Mouse (Mus musculus) forebrain, embryonic 10.5 days (tissue): ENCODE measurements around the gene Mphosph10. TPM values are rescaled to one million over a fixed set of nuclear protein-coding genes. Genes with fewer than 3 reads are reported as not detected.

Source experiments
- DNase-seq: peaks from one replicate; pipeline ENCODE4 v3.0.0-alpha.2; 2017; ENCODE audit warnings: low spot score; ENCODE audit errors: extremely low spot score
- H3K27ac ChIP-seq: fragments of 300-500 bp; sonication (generic); 2 replicates; pipeline ENCODE4 v1.5.1; 2016; ENCODE audit warnings: mild to moderate bottlenecking
- H3K27me3 ChIP-seq: fragments of 300-500 bp; sonication (generic); 2 replicates; pipeline ENCODE4 v1.6.1; 2016; ENCODE audit warnings: mild to moderate bottlenecking; ENCODE audit not compliant: poor library complexity, severe bottlenecking
- H3K36me3 ChIP-seq: fragments of 300-500 bp; sonication (generic); replicated peaks from 2 replicates; pipeline ENCODE4 v1.6.1; 2016; ENCODE audit warnings: mild to moderate bottlenecking, moderate library complexity
- H3K4me1 ChIP-seq: fragments of 300-500 bp; sonication (generic); 2 replicates; pipeline ENCODE4 v1.6.1; 2016
- H3K4me3 ChIP-seq: fragments of 300-500 bp; sonication (generic); 2 replicates; pipeline ENCODE4 v1.5.1; 2016; ENCODE audit warnings: mild to moderate bottlenecking, moderate library complexity
- H3K9me3 ChIP-seq: fragments of 300-500 bp; sonication (generic); 2 replicates; pipeline ENCODE4 v1.6.1; 2016; ENCODE audit warnings: mild to moderate bottlenecking, moderate library complexity
- WGBS: fragments of 180-500 bp; shearing (Covaris S2); methylation state at CpG from one replicate; pipeline ENCODE4 v1.1.7; 2016; 5-methylcytosine and 5-hydroxymethylcytosine counted together
- polyA plus RNA-seq: library from polyadenylated mRNA; unstranded; fragments of >200 nt; fragmentation: Nextera tagmentation; extraction: Ambion mirVana; gene quantifications from 2 replicates; pipeline ENCODE4 v1.2.1, GENCODE M21; 2016

The Mphosph10 gene
- polyA plus RNA-seq, result 58.8 and 64.7 TPM in 2 replicates

GRCm38 (mm10) chr7:64392122-64392818 lies at the start of gene Mphosph10, which contains the start of gene Mcee:
TSS of gene Mphosph10 (minus strand) at chr7:64392268.
TSS of gene Mcee (plus strand) at chr7:64392607.
- H3K9me3 ChIP-seq, result no peaks in the 10 kb centered on the region
- H3K4me3 ChIP-seq, result peak within 1 kb of the TSS; percentile 78
- H3K4me1 ChIP-seq, result peaks cover 24% of the 10 kb centered on the region
- DNase-seq, result peak; percentile 98
- H3K27me3 ChIP-seq, result no peaks in the 10 kb centered on the region
- WGBS, result under 1% methylated on average over 54 of the region's 54 CpGs
- peak within 1 kb of the TSS; percentile 90 for H3K27ac ChIP-seq
- peaks cover 27% of the 10 kb centered on the region for H3K36me3 ChIP-seq

- DNase-seq, result no peak
- Histone ChIP-seq H3K27me3 (no peaks in the 10 kb centered on the region), H3K9me3 (no peaks in the 10 kb centered on the region), H3K36me3 (no peaks in the 10 kb centered on the region), H3K4me3 (no peak overlapping the region), H3K4me1 (peaks cover 5% of the 10 kb centered on the region; the same call in 1 of the 2 replicates), H3K27ac (no peak overlapping the region)
- WGBS, result 88% methylated on average over 8 of the region's 8 CpGs
Observed at GRCm38 (mm10) chr7:64440519-64440918, 48.5 kb upstream of the Mphosph10 start.

GRCm38 (mm10) chr7:64439595-64440518 lies 47.8 kb upstream of the Mphosph10 start:
- no peaks in the 10 kb centered on the region for H3K36me3 ChIP-seq
- H3K4me1 ChIP-seq, result peaks cover 5% of the 10 kb centered on the region; the same call in 1 of the 2 replicates
- H3K27me3 ChIP-seq, result no peaks in the 10 kb centered on the region
- H3K4me3 ChIP-seq, result no peak overlapping the region
- H3K9me3 ChIP-seq, result no peaks in the 10 kb centered on the region
- WGBS, result 79% methylated on average over 5 of the region's 5 CpGs
- no peak overlapping the region for H3K27ac ChIP-seq
- no peak for DNase-seq

GRCm38 (mm10) chr7:64424861-64425260 lies 32.8 kb upstream of the Mphosph10 start:
- 59% methylated on average over 5 of the region's 5 CpGs for WGBS
- no peak for DNase-seq
- Histone ChIP-seq H3K27me3 (no peaks in the 10 kb centered on the region), H3K36me3 (no peaks in the 10 kb centered on the region), H3K4me3 (no peak overlapping the region), H3K9me3 (no peaks in the 10 kb centered on the region), H3K4me1 (no peaks in the 10 kb centered on the region), H3K27ac (no peak overlapping the region)

GRCm38 (mm10) chr7:64403989-64404388 lies 11.9 kb upstream of the Mphosph10 start:
- no peaks in the 10 kb centered on the region for H3K27me3 ChIP-seq
- H3K4me3 ChIP-seq, result no peak overlapping the region
- no peaks in the 10 kb centered on the region for H3K36me3 ChIP-seq
- no peaks in the 10 kb centered on the region for H3K9me3 ChIP-seq
- no peak overlapping the region for H3K27ac ChIP-seq
- WGBS, result 93% methylated on average over 8 of the region's 8 CpGs
- H3K4me1 ChIP-seq, result no peaks in the 10 kb centered on the region
- DNase-seq, result no peak

GRCm38 (mm10) chr7:64402452-64402851 lies 10.4 kb upstream of the Mphosph10 start:
- Histone ChIP-seq H3K36me3 (no peaks in the 10 kb centered on the region), H3K9me3 (no peaks in the 10 kb centered on the region), H3K27ac (no peak overlapping the region), H3K4me3 (no peak overlapping the region), H3K27me3 (no peaks in the 10 kb centered on the region), H3K4me1 (no peaks in the 10 kb centered on the region)
- WGBS, result 93% methylated on average over 4 of the region's 4 CpGs
- DNase-seq, result no peak

- H3K27me3 ChIP-seq, result no peaks in the 10 kb centered on the region
- no peaks in the 10 kb centered on the region for H3K9me3 ChIP-seq
- H3K36me3 ChIP-seq, result no peaks in the 10 kb centered on the region
- no peaks in the 10 kb centered on the region for H3K4me1 ChIP-seq
- no peak overlapping the region for H3K27ac ChIP-seq
- no peak overlapping the region for H3K4me3 ChIP-seq
- 87% methylated on average over 1 of the region's 1 CpGs for WGBS
- DNase-seq, result no peak
Observed at GRCm38 (mm10) chr7:64400725-64401124, 8.7 kb upstream of the Mphosph10 start.

GRCm38 (mm10) chr7:64392819-64393151 lies 717 bp upstream of the Mphosph10 start:
- Histone ChIP-seq H3K9me3 (no peaks in the 10 kb centered on the region), H3K36me3 (peaks cover 22% of the 10 kb centered on the region), H3K27me3 (no peaks in the 10 kb centered on the region), H3K4me1 (peaks cover 24% of the 10 kb centered on the region), H3K4me3 (peak overlapping the region; percentile 78), H3K27ac (peak overlapping the region; percentile 90)
- 2% methylated on average over 15 of the region's 15 CpGs for WGBS
- DNase-seq, result no peak

GRCm38 (mm10) chr7:64391479-64391878 lies 589 bp downstream of the Mphosph10 start:
- no peaks in the 10 kb centered on the region for H3K9me3 ChIP-seq
- 3% methylated on average over 8 of the region's 8 CpGs for WGBS
- H3K4me3 ChIP-seq, result peak overlapping the region; percentile 78
- H3K4me1 ChIP-seq, result peaks cover 24% of the 10 kb centered on the region
- H3K36me3 ChIP-seq, result peaks cover 35% of the 10 kb centered on the region
- no peak for DNase-seq
- H3K27ac ChIP-seq, result peak overlapping the region; percentile 90
- no peaks in the 10 kb centered on the region for H3K27me3 ChIP-seq

GRCm38 (mm10) chr7:64373830-64374562 lies 18.1 kb downstream of the Mphosph10 start, which contains the start of gene Fan1:
TSS of gene Fan1 (minus strand) at chr7:64374095.
- H3K36me3 ChIP-seq, result peaks cover 71% of the 10 kb centered on the region
- no peaks in the 10 kb centered on the region for H3K27me3 ChIP-seq
- peaks cover 14% of the 10 kb centered on the region for H3K4me1 ChIP-seq
- H3K9me3 ChIP-seq, result no peaks in the 10 kb centered on the region
- H3K27ac ChIP-seq, result peak within 1 kb of the TSS; percentile 93
- peak within 1 kb of the TSS; percentile 72 for H3K4me3 ChIP-seq
- DNase-seq, result peak; percentile 86
- 5% methylated on average over 27 of the region's 27 CpGs for WGBS

GRCm38 (mm10) chr7:64373147-64373829 lies 18.8 kb downstream of the Mphosph10 start:
- no peaks in the 10 kb centered on the region for H3K9me3 ChIP-seq
- H3K4me1 ChIP-seq, result peaks cover 14% of the 10 kb centered on the region
- peaks cover 71% of the 10 kb centered on the region for H3K36me3 ChIP-seq
- 18% methylated on average over 18 of the region's 18 CpGs for WGBS
- H3K27ac ChIP-seq, result peak overlapping the region; percentile 93
- DNase-seq, result no peak
- H3K27me3 ChIP-seq, result no peaks in the 10 kb centered on the region
- H3K4me3 ChIP-seq, result peak overlapping the region; percentile 72
